ENCODE assay signal across 29 mouse cellular contexts in genomic region chr2:137974651-137975050, GRCm38 (mm10).
DNase-seq lines count a peak whose midpoint lies in the region; ATAC-seq and TF ChIP-seq lines count a peak whose summit lies in the region.
"Had no signal": no experiment of that assay in that cellular context is flagged by ENCODE, and none has a peak within 500 bp of the region (broad histone marks: within the 10 kb centered on the region; RNA-seq: fewer than 3 reads in every experiment).

No protein-coding gene starts in this region.

- H3K36me3 ChIP-seq in midbrain, embryonic 11.5 days (ENCODE audit: control insufficient read depth, insufficient read depth, low read length), result no peaks in the 10 kb centered on the region
- H3K36me3 ChIP-seq in midbrain, embryonic 10.5 days, result no peaks in the 10 kb centered on the region
- no peaks in the 10 kb centered on the region for H3K36me3 ChIP-seq in midbrain, embryonic 14.5 days (ENCODE audit: control insufficient read depth, insufficient read depth, low read length)
- H3K36me3 ChIP-seq in midbrain, postnatal 0 days (ENCODE audit: insufficient read depth, low read length), result no peaks in the 10 kb centered on the region
- H3K36me3 ChIP-seq: embryonic facial prominence, embryonic 10.5 days; embryonic facial prominence, embryonic 13.5 days; forebrain, embryonic 12.5 days; forebrain, embryonic 15.5 days; G1E; heart, embryonic 10.5 days; heart, embryonic 13.5 days; hindbrain, embryonic 12.5 days; hindbrain, embryonic 15.5 days had no signal

- H3K27me3 ChIP-seq in midbrain, embryonic 11.5 days (ENCODE audit: control insufficient read depth, insufficient read depth, low read length), result no peaks in the 10 kb centered on the region
- no peaks in the 10 kb centered on the region for H3K27me3 ChIP-seq in midbrain, embryonic 10.5 days (ENCODE audit: low read depth, poor library complexity, severe bottlenecking)
- no peaks in the 10 kb centered on the region for H3K27me3 ChIP-seq in midbrain, embryonic 14.5 days (ENCODE audit: control insufficient read depth, insufficient read depth, low read length)
- no peaks in the 10 kb centered on the region for H3K27me3 ChIP-seq in midbrain, postnatal 0 days (ENCODE audit: insufficient read depth, low read length)
- H3K27me3 ChIP-seq: CH12.LX; embryonic facial prominence, embryonic 13.5 days; forebrain, embryonic 12.5 days; forebrain, embryonic 15.5 days; heart, embryonic 13.5 days; hindbrain, embryonic 12.5 days; hindbrain, embryonic 15.5 days had no signal

- WGBS in midbrain, embryonic 11.5 days, result 50% methylated on average over 3 of the region's 3 CpGs
- 67% methylated on average over 3 of the region's 3 CpGs for WGBS in midbrain, embryonic 10.5 days
- 18% methylated on average over 3 of the region's 3 CpGs for WGBS in midbrain, embryonic 14.5 days
- WGBS in midbrain, postnatal 0 days, result 33% methylated on average over 3 of the region's 3 CpGs

- no peak for TF ChIP-seq POLR2A in brain, embryonic 14.5 days (IDR thresholded peaks at IDR 0.05; ENCODE audit: borderline replicate concordance, extremely low read depth, insufficient read depth, insufficient read length, poor library complexity, severe bottlenecking)

- peaks cover 5% of the 10 kb centered on the region; the same call in 1 of the 2 replicates for H3K4me1 ChIP-seq in midbrain, embryonic 11.5 days (ENCODE audit: control insufficient read depth, insufficient read depth, low read length)
- peaks cover 14% of the 10 kb centered on the region for H3K4me1 ChIP-seq in midbrain, embryonic 10.5 days
- peaks cover 5% of the 10 kb centered on the region; the same call in 1 of the 2 replicates for H3K4me1 ChIP-seq in midbrain, embryonic 14.5 days (ENCODE audit: control insufficient read depth, insufficient read depth, low read length)
- no peaks in the 10 kb centered on the region for H3K4me1 ChIP-seq in midbrain, postnatal 0 days (ENCODE audit: insufficient read depth, low read length)
- H3K4me1 ChIP-seq: embryonic facial prominence, embryonic 13.5 days; forebrain, embryonic 12.5 days; forebrain, embryonic 15.5 days; heart, embryonic 10.5 days; heart, embryonic 13.5 days; hindbrain, embryonic 12.5 days; hindbrain, embryonic 15.5 days had no signal

- H3K9ac ChIP-seq in midbrain, embryonic 11.5 days (ENCODE audit: low read length), result no peak overlapping the region
- H3K9ac ChIP-seq in midbrain, embryonic 14.5 days (replicated peaks; ENCODE audit: low read length), result no peak overlapping the region
- H3K9ac ChIP-seq in midbrain, postnatal 0 days (replicated peaks; ENCODE audit: low read length, poor library complexity, severe bottlenecking), result no peak overlapping the region
- H3K9ac ChIP-seq: embryonic facial prominence, embryonic 13.5 days; forebrain, embryonic 12.5 days; forebrain, embryonic 15.5 days; heart, embryonic 13.5 days; hindbrain, embryonic 12.5 days; hindbrain, embryonic 15.5 days had no signal

- no peaks in the 10 kb centered on the region for H3K9me3 ChIP-seq in midbrain, embryonic 11.5 days (ENCODE audit: control insufficient read depth, low read length)
- H3K9me3 ChIP-seq in midbrain, embryonic 10.5 days (replicated peaks), result no peaks in the 10 kb centered on the region
- H3K9me3 ChIP-seq in midbrain, embryonic 14.5 days (ENCODE audit: control insufficient read depth, low read length), result no peaks in the 10 kb centered on the region
- no peaks in the 10 kb centered on the region for H3K9me3 ChIP-seq in midbrain, postnatal 0 days (ENCODE audit: low read length)
- H3K9me3 ChIP-seq: embryonic facial prominence, embryonic 10.5 days; embryonic facial prominence, embryonic 13.5 days; forebrain, embryonic 12.5 days; forebrain, embryonic 15.5 days; heart, embryonic 10.5 days; heart, embryonic 13.5 days; hindbrain, embryonic 12.5 days; hindbrain, embryonic 15.5 days had no signal

- no peak overlapping the region for H3K4me3 ChIP-seq in midbrain, embryonic 11.5 days (ENCODE audit: low read depth, low read length)
- no peak overlapping the region for H3K4me3 ChIP-seq in midbrain, embryonic 10.5 days
- H3K4me3 ChIP-seq in midbrain, embryonic 14.5 days (replicated peaks; ENCODE audit: low read depth, low read length), result no peak overlapping the region
- H3K4me3 ChIP-seq in midbrain, postnatal 0 days (ENCODE audit: low read depth, low read length), result no peak overlapping the region
- H3K4me3 ChIP-seq: embryonic facial prominence, embryonic 10.5 days; embryonic facial prominence, embryonic 13.5 days; erythroblast, embryonic 14.5 days; forebrain, embryonic 12.5 days; forebrain, embryonic 15.5 days; heart, adult 2 months; heart, embryonic 10.5 days; heart, embryonic 13.5 days; hindbrain, embryonic 12.5 days; hindbrain, embryonic 15.5 days had no signal

- H3K27ac ChIP-seq in midbrain, embryonic 11.5 days (ENCODE audit: low read depth, low read length), result no peak overlapping the region
- H3K27ac ChIP-seq in midbrain, embryonic 10.5 days (replicated peaks), result no peak overlapping the region
- H3K27ac ChIP-seq in midbrain, embryonic 14.5 days (replicated peaks; ENCODE audit: low read depth, low read length), result no peak overlapping the region
- no peak overlapping the region for H3K27ac ChIP-seq in midbrain, postnatal 0 days (ENCODE audit: low read depth, low read length)
- H3K27ac ChIP-seq: embryonic facial prominence, embryonic 10.5 days; embryonic facial prominence, embryonic 13.5 days; forebrain, embryonic 12.5 days; forebrain, embryonic 15.5 days; heart, adult 2 months; heart, embryonic 10.5 days; heart, embryonic 13.5 days; hindbrain, embryonic 12.5 days; hindbrain, embryonic 15.5 days had no signal

- TF ChIP-seq CTCF in brain, embryonic 14.5 days (IDR thresholded peaks at IDR 0.05; ENCODE audit: borderline replicate concordance, extremely low read depth, insufficient read depth, insufficient read length), result no peak
- no peak for TF ChIP-seq CTCF in midbrain, postnatal 0 days (IDR thresholded peaks at IDR 0.05)

- peak; percentile 46; the same call in 1 of the 2 replicates for ATAC-seq in midbrain, embryonic 11.5 days (ENCODE audit: low FRiP score)
- no peak for ATAC-seq in midbrain, embryonic 14.5 days (ENCODE audit: low FRiP score, low TSS enrichment)
- 0 out of 2 replicates have a peak, but pooled peaks have one; percentile 20 for ATAC-seq in midbrain, postnatal 0 days (ENCODE audit: low FRiP score)
- ATAC-seq: forebrain, embryonic 15.5 days; Patski had no signal

- no peak overlapping the region for H3K4me2 ChIP-seq in midbrain, embryonic 11.5 days
- H3K4me2 ChIP-seq in midbrain, embryonic 14.5 days (ENCODE audit: low read length), result no peak overlapping the region
- no peak overlapping the region for H3K4me2 ChIP-seq in midbrain, postnatal 0 days (ENCODE audit: low read depth, low read length, poor library complexity, severe bottlenecking)
- H3K4me2 ChIP-seq: embryonic facial prominence, embryonic 13.5 days; forebrain, embryonic 12.5 days; forebrain, embryonic 15.5 days; heart, embryonic 13.5 days; hindbrain, embryonic 12.5 days; hindbrain, embryonic 15.5 days had no signal

- DNase-seq in midbrain, embryonic 11.5 days (ENCODE audit: low spot score, missing footprints), result no peak
- DNase-seq in midbrain, embryonic 10.5 days (ENCODE audit: low spot score), result no peak
- peak; percentile 31 for DNase-seq in brain, embryonic 14.5 days (ENCODE audit: low read depth)
- peak; percentile 39 for DNase-seq in midbrain, embryonic 14.5 days
- no peak for DNase-seq in midbrain, postnatal 0 days (ENCODE audit: low spot score)
- DNase-seq in lung, postnatal 25 days (ENCODE audit: low spot score), result no peak
- no peak for DNase-seq in frontal cortex, postnatal 14 days (ENCODE audit: low spot score in 2 of 2)
- DNase-seq: adrenal gland, postnatal 10 days; adrenal gland, postnatal 36 days; B cell, adult 2 months; cerebellum, adult 2 months; cerebellum, adult 9-11 months; cerebellum, postnatal 25 days; gastrocnemius, postnatal 10 days; gastrocnemius, postnatal 36 days; heart, adult 2 months; heart, postnatal 14 days had no signal

Comparison
In these comparisons a context has a peak if more than half of its experiments do, and no peak if none do; other contexts are left out.
1. DNase-seq: peak in brain, embryonic 14.5 days (single experiment) and midbrain, embryonic 14.5 days (single experiment); none in midbrain, embryonic 11.5 days (single experiment), midbrain, embryonic 10.5 days (single experiment), midbrain, postnatal 0 days (single experiment), lung, postnatal 25 days (single experiment) and frontal cortex, postnatal 14 days (0 of 2).